Comparison of ENCODE assay signal across 8 mouse cellular contexts in genomic region chr3:145964018-145964387, GRCm38 (mm10). TPM values are rescaled to one million over a fixed set of nuclear protein-coding genes. Genes with fewer than 3 reads are reported as not detected.
DNase-seq lines count a peak whose midpoint lies in the region; ATAC-seq lines count a peak whose summit lies in the region.

No protein-coding gene starts in this region.

- no peak overlapping the region for H3K9ac ChIP-seq in embryonic facial prominence, embryonic 15.5 days
- H3K9ac ChIP-seq in hindbrain, embryonic 15.5 days = no peak overlapping the region
- peak overlapping the region; percentile 34 for H3K9ac ChIP-seq in stomach, embryonic 16.5 days (ENCODE audit: low read length)

- peak overlapping the region; percentile 15 for H3K4me3 ChIP-seq in embryonic facial prominence, embryonic 15.5 days (replicated peaks)
- H3K4me3 ChIP-seq in hindbrain, embryonic 15.5 days = 0 out of 2 replicates have a peak overlapping the region, but pooled peaks have one; percentile 4
- no peak overlapping the region; the same call in 1 of the 2 replicates for H3K4me3 ChIP-seq in stomach, embryonic 16.5 days (replicated peaks; ENCODE audit: low read length)

- no peaks in the 10 kb centered on the region for H3K9me3 ChIP-seq in embryonic facial prominence, embryonic 15.5 days (replicated peaks)
- no peaks in the 10 kb centered on the region for H3K9me3 ChIP-seq in hindbrain, embryonic 15.5 days
- no peaks in the 10 kb centered on the region for H3K9me3 ChIP-seq in stomach, embryonic 16.5 days (replicated peaks; ENCODE audit: control insufficient read depth, low read length)

- ATAC-seq in embryonic facial prominence, embryonic 15.5 days (ENCODE audit: insufficient number of reproducible peaks, low FRiP score, low TSS enrichment, low read depth) = no peak
- peak; percentile 27; the same call in 1 of the 2 replicates for ATAC-seq in hindbrain, embryonic 15.5 days (ENCODE audit: low FRiP score, low read depth)
- ATAC-seq in stomach, embryonic 16.5 days (ENCODE audit: insufficient read depth, low FRiP score) = peak; percentile 77; the same call in 1 of the 2 replicates

- H3K4me2 ChIP-seq in embryonic facial prominence, embryonic 15.5 days (replicated peaks) = peak overlapping the region; percentile 39
- peak overlapping the region; percentile 35 for H3K4me2 ChIP-seq in hindbrain, embryonic 15.5 days
- H3K4me2 ChIP-seq in stomach, embryonic 16.5 days (ENCODE audit: low read depth, low read length) = peak overlapping the region; percentile 44

- 17% methylated on average over 10 of the region's 10 CpGs for WGBS in embryonic facial prominence, embryonic 15.5 days
- 16% methylated on average over 10 of the region's 10 CpGs for WGBS in hindbrain, embryonic 15.5 days
- WGBS in stomach, embryonic 16.5 days = 29% methylated on average over 10 of the region's 10 CpGs

- peaks cover 27% of the 10 kb centered on the region for H3K4me1 ChIP-seq in embryonic facial prominence, embryonic 15.5 days
- H3K4me1 ChIP-seq in hindbrain, embryonic 15.5 days (replicated peaks) = peaks cover 18% of the 10 kb centered on the region
- peaks cover 14% of the 10 kb centered on the region; the same call in 1 of the 2 replicates for H3K4me1 ChIP-seq in stomach, embryonic 16.5 days (ENCODE audit: control insufficient read depth, insufficient read depth, low read length)

- H3K27me3 ChIP-seq in embryonic facial prominence, embryonic 15.5 days = 0 out of 2 replicates have a peak, but pooled peaks cover 4% of the 10 kb centered on the region
- peaks cover 25% of the 10 kb centered on the region for H3K27me3 ChIP-seq in hindbrain, embryonic 15.5 days
- no peaks in the 10 kb centered on the region for H3K27me3 ChIP-seq in stomach, embryonic 16.5 days (ENCODE audit: control insufficient read depth, insufficient read depth, low read length)

- H3K27ac ChIP-seq in embryonic facial prominence, embryonic 15.5 days (replicated peaks) = peak overlapping the region; percentile 48; the same call in 1 of the 2 replicates
- no peak overlapping the region for H3K27ac ChIP-seq in hindbrain, embryonic 15.5 days (replicated peaks)
- peak overlapping the region; percentile 93 for H3K27ac ChIP-seq in stomach, embryonic 16.5 days (ENCODE audit: low read length)

- H3K36me3 ChIP-seq in embryonic facial prominence, embryonic 15.5 days = no peaks in the 10 kb centered on the region
- no peaks in the 10 kb centered on the region for H3K36me3 ChIP-seq in hindbrain, embryonic 15.5 days
- no peaks in the 10 kb centered on the region for H3K36me3 ChIP-seq in stomach, embryonic 16.5 days (ENCODE audit: control insufficient read depth, insufficient read depth, low read length)

- peak; percentile 29 to 36 for DNase-seq in adrenal gland, postnatal 36 days
- peak; percentile 58 for DNase-seq in lung, postnatal 14 days
- DNase-seq in cerebellum, adult 9-10 months = no peak
- no peak for DNase-seq in layer of hippocampus, adult 18-20 months (ENCODE audit: low spot score in 2 of 2)
- no peak for DNase-seq in ovary, adult 18-20 months (ENCODE audit: low spot score)

RNA-seq across cellular contexts. Expression of gene Syde2, which starts 23.7 kb away (rescaled TPM):
- 1 to 10 TPM; 6.0 to 7.7 TPM for total RNA-seq in adrenal gland, postnatal 36 days (2021)
- 1.6 and 1.7 TPM in 2 replicates for polyA plus RNA-seq in embryonic facial prominence, embryonic 15.5 days (2015; fragmentation: Nextera tagmentation; extraction: Ambion mirVana)
- polyA plus RNA-seq in hindbrain, embryonic 15.5 days (2015; fragmentation: Nextera tagmentation; extraction: Ambion mirVana) = 0.34 and 0.54 TPM in 2 replicates
- polyA plus RNA-seq in stomach, embryonic 16.5 days (2015; fragmentation: Nextera tagmentation; extraction: Ambion mirVana) = 1.6 and 1.9 TPM in 2 replicates
- total RNA-seq in layer of hippocampus, adult 18-20 months (2021) = 1 to 10 TPM; 3.6 to 4.2 TPM

RNA-seq across cellular contexts. Expression of gene 2410004B18Rik, which starts 26.2 kb away (rescaled TPM):
- total RNA-seq in adrenal gland, postnatal 36 days (2021) = 10 to 100 TPM; 22.3 to 22.8 TPM
- polyA plus RNA-seq in embryonic facial prominence, embryonic 15.5 days (2015; fragmentation: Nextera tagmentation; extraction: Ambion mirVana) = 49.1 and 49.9 TPM in 2 replicates
- polyA plus RNA-seq in hindbrain, embryonic 15.5 days (2015; fragmentation: Nextera tagmentation; extraction: Ambion mirVana) = 81.0 and 84.4 TPM in 2 replicates
- 31.7 and 41.2 TPM in 2 replicates for polyA plus RNA-seq in stomach, embryonic 16.5 days (2015; fragmentation: Nextera tagmentation; extraction: Ambion mirVana)
- 10 to 100 TPM; 37.1 to 38.2 TPM for total RNA-seq in layer of hippocampus, adult 18-20 months (2021)

RNA-seq across cellular contexts. Expression of gene Bcl10, which starts 41.4 kb away (rescaled TPM):
- 10 to 100 TPM; 26.5 to 27.9 TPM for total RNA-seq in adrenal gland, postnatal 36 days (2021)
- 50.1 and 51.8 TPM in 2 replicates for polyA plus RNA-seq in embryonic facial prominence, embryonic 15.5 days (2015; fragmentation: Nextera tagmentation; extraction: Ambion mirVana)
- polyA plus RNA-seq in hindbrain, embryonic 15.5 days (2015; fragmentation: Nextera tagmentation; extraction: Ambion mirVana) = 32.3 and 34.8 TPM in 2 replicates
- 50.3 and 52.1 TPM in 2 replicates for polyA plus RNA-seq in stomach, embryonic 16.5 days (2015; fragmentation: Nextera tagmentation; extraction: Ambion mirVana)
- total RNA-seq in layer of hippocampus, adult 18-20 months (2021) = 10 to 100 TPM; 13.0 to 13.7 TPM

Comparison
In these comparisons a context has a peak if more than half of its experiments do, and no peak if none do; other contexts are left out.
1. DNase-seq: peak in adrenal gland, postnatal 36 days (2 of 2) and lung, postnatal 14 days (single experiment); none in cerebellum, adult 9-10 months (single experiment), layer of hippocampus, adult 18-20 months (0 of 2) and ovary, adult 18-20 months (single experiment).
2. Peak in every context shown above with its lines, with median percentiles within 50 percentile points of each other: H3K4me2 ChIP-seq.